Mouse (Mus musculus) adrenal gland, adult (tissue): ENCODE results near the gene Ccdc114.

Source experiments
- DNase-seq, 2 experiments: peaks; one replicate each; pipeline ENCODE4 v3.0.0; 2022 to 2023; ENCODE audit warnings: low spot score in 1 of 2; ENCODE audit not compliant: inconsistent age in 2 of 2

The Ccdc114 gene

GRCm38 (mm10) chr7:45973271-45973687, 49.4 kb downstream of the Ccdc114 start:
- DNase-seq = no peak

- no peak for DNase-seq
These were observed 50.2 kb downstream of the Ccdc114 start for GRCm38 (mm10) chr7:45974103-45974502.

- no peak for DNase-seq
These were observed 50.6 kb downstream of the Ccdc114 start for GRCm38 (mm10) chr7:45974512-45974911.

- DNase-seq = no peak
These were observed 57.7 kb downstream of the Ccdc114 start for GRCm38 (mm10) chr7:45981612-45982011.

- no peak for DNase-seq
These were observed 63.0 kb downstream of the Ccdc114 start for GRCm38 (mm10) chr7:45986893-45987292.

GRCm38 (mm10) chr7:45988344-45988743, 64.5 kb downstream of the Ccdc114 start:
- no peak for DNase-seq

- DNase-seq = no peak
These were observed 68.6 kb downstream of the Ccdc114 start for GRCm38 (mm10) chr7:45992470-45992869.
